Mouse (Mus musculus) heart, embryonic 13.5 days (tissue): ENCODE results near the gene Elfn2. TPM values are rescaled to one million over a fixed set of nuclear protein-coding genes. Genes with fewer than 3 reads are reported as not detected.

Source experiments
- ATAC-seq: fragments of 200-750 bp; cut with Nextera tagmentation; 2 replicates; pipeline ENCODE4 v1.8.0; 2017; ENCODE audit warnings: moderate TSS enrichment; ENCODE audit not compliant: insufficient number of reproducible peaks, low FRiP score, low TSS enrichment; ENCODE audit errors: extremely low read depth
- H3K27ac ChIP-seq: fragments of 300-500 bp; sonication (generic); replicated peaks from 2 replicates; pipeline ENCODE4 v1.5.1; 2015; ENCODE audit warnings: moderate library complexity, mild to moderate bottlenecking, inconsistent platforms
- H3K27me3 ChIP-seq: fragments of 300-500 bp; sonication (generic); replicated peaks from 2 replicates; pipeline ENCODE4 v1.6.1; 2015; ENCODE audit warnings: mild to moderate bottlenecking, inconsistent platforms
- H3K36me3 ChIP-seq: fragments of 300-500 bp; sonication (generic); 2 replicates; pipeline ENCODE4 v1.6.1; 2015; ENCODE audit warnings: mild to moderate bottlenecking, inconsistent platforms
- H3K4me1 ChIP-seq: fragments of 300-500 bp; sonication (generic); 2 replicates; pipeline ENCODE4 v1.6.1; 2015; ENCODE audit warnings: inconsistent platforms
- H3K4me2 ChIP-seq: fragments of 300-500 bp; sonication (generic); 2 replicates; pipeline ENCODE4 v1.6.1; 2015; ENCODE audit warnings: inconsistent platforms, mild to moderate bottlenecking, moderate library complexity
- H3K4me3 ChIP-seq: fragments of 300-500 bp; sonication (generic); 2 replicates; pipeline ENCODE4 v1.5.1; 2015; ENCODE audit warnings: moderate library complexity, mild to moderate bottlenecking, inconsistent platforms
- H3K9ac ChIP-seq: fragments of 300-500 bp; sonication (generic); 2 replicates; pipeline ENCODE4 v1.6.1; 2015; ENCODE audit warnings: inconsistent platforms, mild to moderate bottlenecking, moderate library complexity
- H3K9me3 ChIP-seq: fragments of 300-500 bp; sonication (generic); 2 replicates; pipeline ENCODE4 v1.6.1; 2016; ENCODE audit warnings: inconsistent platforms
- WGBS: fragments of 180-500 bp; shearing (Covaris S2); methylation state at CpG from one replicate; pipeline ENCODE4 v1.1.7; 2015; ENCODE audit warnings: mixed read lengths; 5-methylcytosine and 5-hydroxymethylcytosine counted together
- polyA plus RNA-seq: library from polyadenylated mRNA; unstranded; fragments of >200 nt; fragmentation: Nextera tagmentation; extraction: Ambion mirVana; gene quantifications from 2 replicates; pipeline ENCODE4 v1.2.1, GENCODE M21; 2015

Elfn2 gene
- polyA plus RNA-seq, 1 experiment from 2014 or later = 0.03 TPM

GRCm38 (mm10) chr15:78720094-78720493, 1.5 kb upstream of the Elfn2 start:
- no peaks in the 10 kb centered on the region for H3K36me3 ChIP-seq
- peaks cover 30% of the 10 kb centered on the region for H3K4me1 ChIP-seq
- peaks cover 84% of the 10 kb centered on the region for H3K27me3 ChIP-seq
- no peak overlapping the region for H3K9ac ChIP-seq
- H3K9me3 ChIP-seq = no peaks in the 10 kb centered on the region
- 4% methylated on average over 16 of the region's 16 CpGs for WGBS
- H3K4me3 ChIP-seq = no peak overlapping the region
- ATAC-seq = no peak
- no peak overlapping the region for H3K27ac ChIP-seq
- peak overlapping the region; percentile 12; the same call in 1 of the 2 replicates for H3K4me2 ChIP-seq

GRCm38 (mm10) chr15:78719416-78719815, 845 bp upstream of the Elfn2 start:
- H3K36me3 ChIP-seq = no peaks in the 10 kb centered on the region
- H3K27ac ChIP-seq = no peak overlapping the region
- H3K4me3 ChIP-seq = peak overlapping the region; percentile 53; the same call in 1 of the 2 replicates
- no peaks in the 10 kb centered on the region for H3K9me3 ChIP-seq
- no peak for ATAC-seq
- H3K27me3 ChIP-seq = peaks cover 88% of the 10 kb centered on the region
- WGBS = 8% methylated on average over 14 of the region's 14 CpGs
- no peak overlapping the region for H3K4me2 ChIP-seq
- no peak overlapping the region for H3K9ac ChIP-seq
- H3K4me1 ChIP-seq = peaks cover 30% of the 10 kb centered on the region

DNA sequence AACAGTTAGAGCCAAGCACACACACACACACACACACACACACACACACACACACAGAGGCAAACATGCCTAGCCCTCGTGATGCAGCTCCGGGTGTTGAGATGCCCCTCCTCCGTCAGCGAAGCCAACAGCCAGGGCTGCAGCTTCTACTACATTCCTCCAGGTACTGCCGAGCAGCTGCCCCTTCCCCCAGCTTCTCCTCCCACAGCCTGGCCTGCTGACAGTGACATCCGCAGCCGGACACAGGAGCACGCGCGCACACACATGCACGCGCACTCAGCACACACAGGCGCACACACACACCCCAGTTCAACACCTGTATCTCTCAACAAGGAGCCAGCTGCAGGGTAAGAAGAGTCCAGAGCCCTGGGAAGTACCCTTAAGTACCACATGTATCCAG, 1.6 kb downstream of the Elfn2 start:
- ATAC-seq = no peak
- Histone ChIP-seq H3K4me3 (no peak overlapping the region), H3K4me2 (no peak overlapping the region), H3K27me3 (peaks cover 89% of the 10 kb centered on the region), H3K4me1 (peaks cover 36% of the 10 kb centered on the region), H3K9me3 (no peaks in the 10 kb centered on the region), H3K9ac (no peak overlapping the region), H3K27ac (no peak overlapping the region), H3K36me3 (no peaks in the 10 kb centered on the region)
- WGBS = 43% methylated on average over 13 of the region's 13 CpGs

DNA sequence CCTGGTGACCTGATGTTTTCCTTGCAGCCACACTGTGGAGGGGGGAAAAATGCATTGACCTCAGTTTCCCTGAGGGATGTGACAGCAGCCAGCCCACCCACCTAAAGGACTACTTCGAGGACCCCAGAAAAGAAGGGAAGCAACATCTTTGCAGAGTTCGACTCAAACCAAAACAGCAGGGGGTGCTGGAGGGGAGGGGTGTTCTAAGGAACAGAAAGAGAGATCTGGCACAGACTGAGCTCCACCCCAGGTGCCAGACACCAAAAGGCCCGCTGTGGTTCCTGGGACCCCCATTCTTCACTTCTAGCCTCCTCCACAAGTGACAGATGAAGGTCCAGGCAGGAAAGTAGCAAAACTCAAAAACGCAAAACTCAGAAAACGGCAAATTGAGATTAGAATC, 2.7 kb downstream of the Elfn2 start:
- Histone ChIP-seq H3K27ac (no peak overlapping the region), H3K27me3 (peaks cover 96% of the 10 kb centered on the region), H3K4me1 (peaks cover 35% of the 10 kb centered on the region), H3K36me3 (no peaks in the 10 kb centered on the region), H3K4me2 (no peak overlapping the region), H3K9me3 (no peaks in the 10 kb centered on the region), H3K9ac (no peak overlapping the region), H3K4me3 (no peak overlapping the region)
- WGBS = 33% methylated on average over 5 of the region's 5 CpGs
- ATAC-seq = no peak

- ATAC-seq = no peak
- Histone ChIP-seq H3K4me2 (no peak overlapping the region), H3K4me1 (peaks cover 14% of the 10 kb centered on the region), H3K36me3 (no peaks in the 10 kb centered on the region), H3K27me3 (peaks cover 96% of the 10 kb centered on the region), H3K27ac (no peak overlapping the region), H3K9me3 (no peaks in the 10 kb centered on the region), H3K9ac (no peak overlapping the region), H3K4me3 (no peak overlapping the region)
- WGBS = 80% methylated on average over 7 of the region's 7 CpGs
These were observed 4.8 kb downstream of the Elfn2 start for GRCm38 (mm10) chr15:78713751-78714150.

GRCm38 (mm10) chr15:78712335-78713258, 6.0 kb downstream of the Elfn2 start:
- Histone ChIP-seq H3K9me3 (no peaks in the 10 kb centered on the region), H3K36me3 (no peaks in the 10 kb centered on the region), H3K4me3 (peak overlapping the region; percentile 33), H3K4me1 (peaks cover 5% of the 10 kb centered on the region), H3K4me2 (peak overlapping the region; percentile 54), H3K9ac (no peak overlapping the region), H3K27me3 (peaks cover 96% of the 10 kb centered on the region), H3K27ac (no peak overlapping the region)
- ATAC-seq = no peak
- 7% methylated on average over 53 of the region's 53 CpGs for WGBS

DNA sequence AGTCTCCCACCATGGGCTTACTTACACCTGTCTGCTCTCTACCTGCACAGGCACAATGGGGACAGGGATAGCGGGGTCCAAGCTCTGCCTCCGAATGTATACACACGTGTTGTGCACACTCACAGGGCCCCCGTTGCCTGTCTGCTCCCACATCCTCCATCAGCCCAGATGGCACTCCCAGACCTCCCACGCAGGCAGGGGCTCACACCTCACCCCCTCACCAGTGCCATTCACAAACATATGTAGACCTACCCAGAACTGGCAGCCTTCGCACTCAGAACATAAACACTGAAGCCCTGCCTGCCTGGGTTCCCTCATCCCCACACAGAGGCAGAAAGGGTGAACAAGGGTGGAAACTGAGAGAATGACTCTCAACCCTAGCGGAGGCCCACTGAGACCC, 6.6 kb downstream of the Elfn2 start:
- WGBS = 72% methylated on average over 7 of the region's 7 CpGs
- Histone ChIP-seq H3K36me3 (no peaks in the 10 kb centered on the region), H3K9me3 (no peaks in the 10 kb centered on the region), H3K4me1 (peaks cover 5% of the 10 kb centered on the region), H3K4me2 (no peak overlapping the region), H3K4me3 (no peak overlapping the region), H3K27me3 (peaks cover 94% of the 10 kb centered on the region), H3K27ac (no peak overlapping the region), H3K9ac (no peak overlapping the region)
- ATAC-seq = no peak; the same call in 1 of the 2 replicates

GRCm38 (mm10) chr15:78710634-78711033, 7.9 kb downstream of the Elfn2 start:
- Histone ChIP-seq H3K4me1 (peaks cover 5% of the 10 kb centered on the region), H3K4me3 (no peak overlapping the region), H3K4me2 (no peak overlapping the region), H3K36me3 (no peaks in the 10 kb centered on the region), H3K27ac (no peak overlapping the region), H3K27me3 (peaks cover 92% of the 10 kb centered on the region), H3K9ac (no peak overlapping the region), H3K9me3 (no peaks in the 10 kb centered on the region)
- ATAC-seq = no peak
- WGBS = 52% methylated on average over 6 of the region's 6 CpGs

GRCm38 (mm10) chr15:78709767-78710166, 8.8 kb downstream of the Elfn2 start:
- Histone ChIP-seq H3K9me3 (no peaks in the 10 kb centered on the region), H3K27me3 (peaks cover 84% of the 10 kb centered on the region), H3K4me2 (no peak overlapping the region), H3K27ac (no peak overlapping the region), H3K9ac (no peak overlapping the region), H3K4me1 (peaks cover 5% of the 10 kb centered on the region), H3K4me3 (no peak overlapping the region), H3K36me3 (no peaks in the 10 kb centered on the region)
- ATAC-seq = no peak
- 23% methylated on average over 7 of the region's 7 CpGs for WGBS

- H3K27ac ChIP-seq = no peak overlapping the region
- H3K27me3 ChIP-seq = peaks cover 66% of the 10 kb centered on the region
- H3K36me3 ChIP-seq = no peaks in the 10 kb centered on the region
- no peaks in the 10 kb centered on the region for H3K9me3 ChIP-seq
- H3K4me3 ChIP-seq = no peak overlapping the region
- no peak for ATAC-seq
- WGBS = 36% methylated on average over 3 of the region's 3 CpGs
- no peak overlapping the region for H3K9ac ChIP-seq
- H3K4me1 ChIP-seq = peaks cover 8% of the 10 kb centered on the region; the same call in 1 of the 2 replicates
- H3K4me2 ChIP-seq = no peak overlapping the region
These were observed 11.9 kb downstream of the Elfn2 start for GRCm38 (mm10) chr15:78706630-78707029.

GRCm38 (mm10) chr15:78704824-78705223, 13.7 kb downstream of the Elfn2 start:
- Histone ChIP-seq H3K4me2 (no peak overlapping the region), H3K4me3 (no peak overlapping the region), H3K4me1 (peaks cover 8% of the 10 kb centered on the region; the same call in 1 of the 2 replicates), H3K9me3 (no peaks in the 10 kb centered on the region), H3K27ac (no peak overlapping the region), H3K36me3 (no peaks in the 10 kb centered on the region), H3K27me3 (peaks cover 58% of the 10 kb centered on the region), H3K9ac (no peak overlapping the region)
- ATAC-seq = no peak
- WGBS = 65% methylated on average over 4 of the region's 4 CpGs

DNA sequence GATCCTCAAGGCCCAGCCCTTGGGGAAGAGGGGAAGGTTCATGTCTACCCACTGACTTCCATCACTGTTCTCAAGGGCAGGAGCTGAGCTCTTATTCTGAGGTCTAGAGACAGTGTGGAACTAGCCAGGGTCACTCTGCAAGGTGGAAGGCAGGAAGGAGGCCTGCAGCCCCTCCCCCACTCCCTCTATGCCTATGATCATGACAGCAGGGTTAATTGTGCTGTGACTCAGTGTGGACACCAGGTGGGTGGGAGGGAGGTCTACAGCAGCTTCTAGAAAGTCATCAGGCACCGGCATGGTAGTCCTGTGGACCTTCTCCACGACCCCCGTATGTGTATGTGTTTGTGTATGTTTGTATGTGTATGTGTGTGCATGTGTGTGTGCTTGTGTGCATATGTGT, 14.6 kb downstream of the Elfn2 start:
- Histone ChIP-seq H3K36me3 (no peaks in the 10 kb centered on the region), H3K27me3 (peaks cover 62% of the 10 kb centered on the region), H3K9me3 (no peaks in the 10 kb centered on the region), H3K4me1 (peaks cover 8% of the 10 kb centered on the region; the same call in 1 of the 2 replicates), H3K4me3 (no peak overlapping the region), H3K4me2 (no peak overlapping the region), H3K27ac (no peak overlapping the region), H3K9ac (no peak overlapping the region)
- 87% methylated on average over 3 of the region's 3 CpGs for WGBS
- ATAC-seq = no peak
